Mouse (Mus musculus) midbrain, embryonic 16.5 days (tissue): ENCODE measurements around the gene Dclk1. TPM values are rescaled to one million over a fixed set of nuclear protein-coding genes. Genes with fewer than 3 reads are reported as not detected.

Experiments
- ATAC-seq: fragments of 200-750 bp; cut with Nextera tagmentation; 2 replicates; pipeline ENCODE4 v1.8.0; 2017; ENCODE audit warnings: moderate TSS enrichment
- H3K27ac ChIP-seq: fragments of 300-500 bp; sonication (generic); 2 replicates; pipeline ENCODE4 v1.5.1; 2014; ENCODE audit warnings: mild to moderate bottlenecking, low read length, mixed read lengths
- H3K27me3 ChIP-seq: fragments of 300-500 bp; sonication (generic); 2 replicates; pipeline ENCODE4 v1.6.1; 2014; ENCODE audit warnings: low read depth, low read length, mixed read lengths; ENCODE audit not compliant: control insufficient read depth, insufficient read depth
- H3K36me3 ChIP-seq: fragments of 300-500 bp; sonication (generic); 2 replicates; pipeline ENCODE4 v1.6.1; 2014; ENCODE audit warnings: mild to moderate bottlenecking, low read length, moderate library complexity, mixed read lengths; ENCODE audit not compliant: control insufficient read depth, insufficient read depth
- H3K4me1 ChIP-seq: fragments of 300-500 bp; sonication (generic); 2 replicates; pipeline ENCODE4 v1.6.1; 2014; ENCODE audit warnings: mild to moderate bottlenecking, low read length, mixed read lengths; ENCODE audit not compliant: control insufficient read depth, insufficient read depth
- H3K4me2 ChIP-seq: fragments of 300-500 bp; sonication (generic); 2 replicates; pipeline ENCODE4 v1.6.1; 2014; ENCODE audit warnings: mild to moderate bottlenecking, low read length, mixed read lengths
- H3K4me3 ChIP-seq: fragments of 300-500 bp; sonication (generic); 2 replicates; pipeline ENCODE4 v1.5.1; 2014; ENCODE audit warnings: low read depth, mild to moderate bottlenecking, low read length, moderate library complexity, mixed read lengths
- H3K9ac ChIP-seq: fragments of 300-500 bp; sonication (generic); 2 replicates; pipeline ENCODE4 v1.6.1; 2014; ENCODE audit warnings: low read depth, low read length, mixed read lengths
- H3K9me3 ChIP-seq: fragments of 300-500 bp; sonication (generic); replicated peaks from 2 replicates; pipeline ENCODE4 v1.6.1; 2014; ENCODE audit warnings: mild to moderate bottlenecking, low read length, mixed read lengths; ENCODE audit not compliant: control insufficient read depth, poor library complexity, severe bottlenecking
- WGBS: fragments of 180-500 bp; shearing (Covaris S2); extraction: QIAGEN DNeasy Blood & Tissue Kit; methylation state at CpG from one replicate; pipeline ENCODE4 v1.1.7; 2014; 5-methylcytosine and 5-hydroxymethylcytosine counted together
- polyA plus RNA-seq: library from polyadenylated mRNA; unstranded; fragments of >200 nt; fragmentation: Nextera tagmentation; extraction: Ambion mirVana; gene quantifications from 2 replicates; pipeline ENCODE4 v1.2.1, GENCODE M21; 2015

Gene Dclk1
- polyA plus RNA-seq, 1 experiment from 2014 or later, result 293 TPM

GRCm38 (mm10) chr3:55451035-55451434 is 208.9 kb downstream of the Dclk1 start:
- Histone ChIP-seq H3K4me2 (no peak overlapping the region), H3K4me3 (no peak overlapping the region), H3K36me3 (peaks cover 3% of the 10 kb centered on the region; the same call in 1 of the 2 replicates), H3K9me3 (no peaks in the 10 kb centered on the region), H3K9ac (no peak overlapping the region), H3K27ac (no peak overlapping the region), H3K4me1 (peaks cover 3% of the 10 kb centered on the region), H3K27me3 (no peaks in the 10 kb centered on the region)
- 95% methylated on average over 14 of the region's 14 CpGs for WGBS
- ATAC-seq, result no peak

GRCm38 (mm10) chr3:55451877-55452276 is 209.7 kb downstream of the Dclk1 start:
- no peak overlapping the region for H3K4me3 ChIP-seq
- no peak overlapping the region for H3K9ac ChIP-seq
- H3K27ac ChIP-seq, result no peak overlapping the region
- H3K4me2 ChIP-seq, result no peak overlapping the region
- H3K27me3 ChIP-seq, result no peaks in the 10 kb centered on the region
- 82% methylated on average over 3 of the region's 3 CpGs for WGBS
- peaks cover 3% of the 10 kb centered on the region; the same call in 1 of the 2 replicates for H3K36me3 ChIP-seq
- no peak for ATAC-seq
- peaks cover 3% of the 10 kb centered on the region for H3K4me1 ChIP-seq
- H3K9me3 ChIP-seq, result no peaks in the 10 kb centered on the region

- H3K27me3 ChIP-seq, result no peaks in the 10 kb centered on the region
- H3K27ac ChIP-seq, result no peak overlapping the region
- H3K9me3 ChIP-seq, result no peaks in the 10 kb centered on the region
- 92% methylated on average over 2 of the region's 2 CpGs for WGBS
- H3K4me3 ChIP-seq, result no peak overlapping the region
- peaks cover 3% of the 10 kb centered on the region; the same call in 1 of the 2 replicates for H3K36me3 ChIP-seq
- peaks cover 3% of the 10 kb centered on the region for H3K4me1 ChIP-seq
- no peak overlapping the region for H3K4me2 ChIP-seq
- no peak for ATAC-seq
- H3K9ac ChIP-seq, result no peak overlapping the region
Measured at GRCm38 (mm10) chr3:55452464-55452863, 210.3 kb downstream of the Dclk1 start.

GRCm38 (mm10) chr3:55461092-55461491 is 218.9 kb downstream of the Dclk1 start:
- 39% methylated on average over 3 of the region's 3 CpGs for WGBS
- Histone ChIP-seq H3K4me2 (peak overlapping the region; percentile 64), H3K9me3 (no peaks in the 10 kb centered on the region), H3K9ac (no peak overlapping the region; the same call in 1 of the 2 replicates), H3K27me3 (no peaks in the 10 kb centered on the region), H3K27ac (peak overlapping the region; percentile 91), H3K4me3 (peak overlapping the region; percentile 32; the same call in 1 of the 2 replicates), H3K4me1 (peaks cover 34% of the 10 kb centered on the region), H3K36me3 (peaks cover 9% of the 10 kb centered on the region; the same call in 1 of the 2 replicates)
- ATAC-seq, result peak; percentile 36; the same call in 1 of the 2 replicates

- Histone ChIP-seq H3K4me3 (peak overlapping the region; percentile 32), H3K36me3 (peaks cover 9% of the 10 kb centered on the region; the same call in 1 of the 2 replicates), H3K9me3 (no peaks in the 10 kb centered on the region), H3K4me2 (peak overlapping the region; percentile 64), H3K27ac (peak overlapping the region; percentile 91), H3K27me3 (no peaks in the 10 kb centered on the region), H3K9ac (peak overlapping the region; percentile 63), H3K4me1 (peaks cover 34% of the 10 kb centered on the region)
- peak; percentile 94 for ATAC-seq
- under 1% methylated on average over 17 of the region's 17 CpGs for WGBS
Measured at GRCm38 (mm10) chr3:55461685-55462655, 219.8 kb downstream of the Dclk1 start.

GRCm38 (mm10) chr3:55462904-55463668 is 220.9 kb downstream of the Dclk1 start:
- Histone ChIP-seq H3K4me2 (peak overlapping the region; percentile 34), H3K36me3 (peaks cover 9% of the 10 kb centered on the region; the same call in 1 of the 2 replicates), H3K4me1 (peaks cover 34% of the 10 kb centered on the region), H3K27me3 (no peaks in the 10 kb centered on the region), H3K4me3 (no peak overlapping the region), H3K9ac (no peak overlapping the region), H3K27ac (peak overlapping the region; percentile 56), H3K9me3 (no peaks in the 10 kb centered on the region)
- no peak for ATAC-seq
- 79% methylated on average over 4 of the region's 4 CpGs for WGBS

- Histone ChIP-seq H3K36me3 (peaks cover 5% of the 10 kb centered on the region; the same call in 1 of the 2 replicates), H3K27ac (peak overlapping the region; percentile 58), H3K9ac (no peak overlapping the region), H3K27me3 (no peaks in the 10 kb centered on the region), H3K4me1 (peaks cover 34% of the 10 kb centered on the region), H3K4me2 (peak overlapping the region; percentile 12; the same call in 1 of the 2 replicates), H3K9me3 (no peaks in the 10 kb centered on the region), H3K4me3 (no peak overlapping the region)
- no peak for ATAC-seq
- WGBS, result 40% methylated on average over 3 of the region's 3 CpGs
Measured at GRCm38 (mm10) chr3:55464226-55464625, 222.1 kb downstream of the Dclk1 start.

- WGBS, result 79% methylated on average over 8 of the region's 8 CpGs
- H3K9me3 ChIP-seq, result no peaks in the 10 kb centered on the region
- no peak overlapping the region for H3K9ac ChIP-seq
- H3K4me3 ChIP-seq, result no peak overlapping the region
- no peaks in the 10 kb centered on the region for H3K36me3 ChIP-seq
- no peak overlapping the region for H3K27ac ChIP-seq
- ATAC-seq, result no peak
- no peak overlapping the region; the same call in 1 of the 2 replicates for H3K4me2 ChIP-seq
- no peaks in the 10 kb centered on the region for H3K27me3 ChIP-seq
- peaks cover 31% of the 10 kb centered on the region for H3K4me1 ChIP-seq
Measured at GRCm38 (mm10) chr3:55465785-55466184, 223.6 kb downstream of the Dclk1 start.
